In the genomic region with DNA sequence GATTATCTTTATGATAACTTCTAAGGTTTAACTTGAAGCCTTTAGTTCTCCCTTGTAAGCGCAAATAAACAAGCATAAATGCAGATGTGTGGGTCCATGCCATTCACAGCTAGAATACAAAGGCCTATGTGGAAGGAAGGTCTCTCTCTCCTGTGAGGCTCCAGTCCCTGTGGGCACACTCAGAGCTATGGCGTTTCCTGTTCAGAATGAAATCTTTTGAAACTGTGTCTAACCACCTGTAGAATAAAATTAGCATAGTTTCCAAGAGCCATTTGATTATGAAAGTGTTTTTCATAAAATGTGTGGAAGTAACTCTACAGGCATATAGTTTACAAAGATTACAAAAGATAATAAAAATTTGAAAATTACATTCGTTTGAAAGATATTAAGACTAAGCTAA, we compare ENCODE assay signal across 16 mouse cellular contexts.
"Had no signal": no experiment of that assay in that cellular context is flagged by ENCODE, and none has a peak within 500 bp of the region (broad histone marks: within the 10 kb centered on the region; RNA-seq: fewer than 3 reads in every experiment).

No protein-coding gene starts in this region.

- H3K27me3 ChIP-seq: liver, embryonic 15.5 days; neural tube, embryonic 12.5 days; stomach, embryonic 15.5 days had no signal

- H3K27ac ChIP-seq: kidney, postnatal 0 days; layer of hippocampus, adult 2 months; limb, embryonic 10.5 days; liver, embryonic 15.5 days; neural tube, embryonic 12.5 days; stomach, embryonic 15.5 days had no signal

- H3K9me3 ChIP-seq: limb, embryonic 10.5 days; liver, embryonic 15.5 days; neural tube, embryonic 12.5 days; stomach, embryonic 15.5 days had no signal

- H3K9ac ChIP-seq: liver, embryonic 15.5 days; neural tube, embryonic 12.5 days; stomach, embryonic 15.5 days had no signal

- H3K4me3 ChIP-seq: layer of hippocampus, adult 2 months; limb, embryonic 10.5 days; liver, embryonic 15.5 days; neural tube, embryonic 12.5 days; stomach, embryonic 15.5 days had no signal

- DNase-seq: kidney, adult 11 months; kidney, adult 9 months; kidney, postnatal 36 days; lung, adult 2 months; lung, postnatal 36 days; midbrain, embryonic 14.5 days; right cerebral cortex, postnatal 4 days; spleen, adult 18-20 months had no signal

- H3K4me1 ChIP-seq: neural tube, embryonic 12.5 days; stomach, embryonic 15.5 days had no signal

- ATAC-seq: lung, postnatal 0 days had no signal

- H3K4me2 ChIP-seq: liver, embryonic 11.5 days; liver, embryonic 15.5 days; neural tube, embryonic 12.5 days; stomach, embryonic 15.5 days had no signal
